8 mouse cellular contexts compared by ENCODE assay signal in the genomic region with DNA sequence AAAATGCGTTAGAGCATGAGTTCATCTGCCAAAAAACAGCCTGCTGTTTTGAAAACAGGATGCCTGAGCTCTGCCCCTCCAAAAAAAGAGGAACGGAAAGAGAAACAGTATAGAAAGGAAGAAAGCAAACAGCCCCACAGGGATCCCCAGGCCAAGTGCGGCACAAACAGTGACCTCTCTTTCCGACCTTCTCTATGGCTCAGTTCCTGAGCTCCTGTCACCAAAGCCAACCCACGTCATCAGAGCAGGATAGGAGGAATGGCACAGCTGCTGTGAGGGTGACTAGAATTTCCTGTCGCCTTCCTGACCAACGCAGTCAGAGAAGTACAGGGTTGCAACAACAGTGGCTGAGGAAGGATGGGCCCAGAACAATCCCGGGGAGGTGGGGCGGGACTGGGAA.
DNase-seq lines count a peak whose midpoint lies in the region; ATAC-seq and TF ChIP-seq lines count a peak whose summit lies in the region.

No protein-coding gene starts in this region.

- peaks cover 21% of the 10 kb centered on the region for H3K4me1 ChIP-seq in heart, embryonic 16.5 days (ENCODE audit: control insufficient read depth, insufficient read depth, low read length)
- H3K4me1 ChIP-seq in liver, embryonic 16.5 days (ENCODE audit: control insufficient read depth, low read depth, low read length): peaks cover 13% of the 10 kb centered on the region
- H3K4me1 ChIP-seq in spleen, adult 2 months (ENCODE audit: control insufficient read depth, insufficient read depth, insufficient read length): peaks cover 24% of the 10 kb centered on the region
- H3K4me1 ChIP-seq in neural tube, embryonic 15.5 days: peaks cover 16% of the 10 kb centered on the region

- 0 out of 2 replicates have a peak overlapping the region, but pooled peaks have one; percentile 8 for H3K4me3 ChIP-seq in heart, embryonic 16.5 days (ENCODE audit: low read length)
- H3K4me3 ChIP-seq in liver, embryonic 16.5 days (ENCODE audit: low read depth, low read length): peak overlapping the region; percentile 10; the same call in 1 of the 2 replicates
- H3K4me3 ChIP-seq in spleen, adult 2 months (ENCODE audit: extremely low read depth, insufficient read depth, insufficient read length): peak overlapping the region; percentile 39
- H3K4me3 ChIP-seq in neural tube, embryonic 15.5 days (replicated peaks): no peak overlapping the region

- TF ChIP-seq CTCF in spleen, adult 2 months (IDR thresholded peaks at IDR 0.05; ENCODE audit: extremely low read depth, insufficient read depth, insufficient read length, insufficient replicate concordance): no peak

- peak overlapping the region; percentile 63 for H3K27ac ChIP-seq in heart, embryonic 16.5 days (ENCODE audit: low read length)
- H3K27ac ChIP-seq in liver, embryonic 16.5 days (ENCODE audit: low read length): peak overlapping the region; percentile 35; the same call in 1 of the 2 replicates
- H3K27ac ChIP-seq in spleen, adult 2 months (ENCODE audit: insufficient read depth, low read length): peak overlapping the region; percentile 99
- H3K27ac ChIP-seq in neural tube, embryonic 15.5 days (replicated peaks): no peak overlapping the region

- TF ChIP-seq POLR2A in spleen, adult 2 months (IDR thresholded peaks at IDR 0.05; ENCODE audit: low read depth, low read length): no peak

- ATAC-seq in activated CD4-positive, CD25-positive, alpha-beta regulatory T cell, adult 4 months: peak; percentile 33
- ATAC-seq in heart, embryonic 16.5 days (replicated peaks; ENCODE audit: extremely low read depth, insufficient read depth, low FRiP score): peak; percentile 25; the same call in 1 of the 2 replicates
- peak; percentile 9 for ATAC-seq in liver, embryonic 16.5 days (ENCODE audit: low read depth)
- no peak for ATAC-seq in neural tube, embryonic 15.5 days (ENCODE audit: low FRiP score)

- peak; percentile 38 for DNase-seq in 3T3-L1 (ENCODE audit: low read depth, low spot score)
- peak; percentile 59 to 69 for DNase-seq in spleen, adult 2 months (ENCODE audit: low read depth in 1 of 2, low spot score in 2 of 2)
- no peak for DNase-seq in yolk sac, embryonic 10.5 days (ENCODE audit: low spot score)
- DNase-seq in right cerebral cortex, postnatal 14 days: no peak

- H3K4me2 ChIP-seq in heart, embryonic 16.5 days (ENCODE audit: low read depth, low read length): peak overlapping the region; percentile 52
- H3K4me2 ChIP-seq in liver, embryonic 16.5 days (ENCODE audit: low read depth, low read length): no peak overlapping the region; the same call in 1 of the 2 replicates
- no peak overlapping the region for H3K4me2 ChIP-seq in neural tube, embryonic 15.5 days

- no peaks in the 10 kb centered on the region for H3K36me3 ChIP-seq in heart, embryonic 16.5 days (ENCODE audit: control insufficient read depth, insufficient read depth)
- no peaks in the 10 kb centered on the region for H3K36me3 ChIP-seq in liver, embryonic 16.5 days (ENCODE audit: control insufficient read depth, insufficient read depth)
- peaks cover 9% of the 10 kb centered on the region for H3K36me3 ChIP-seq in spleen, adult 2 months (ENCODE audit: control insufficient read depth, insufficient read depth, low read length)
- H3K36me3 ChIP-seq in neural tube, embryonic 15.5 days: no peaks in the 10 kb centered on the region

- 38% methylated on average over 9 of the region's 9 CpGs for WGBS in heart, embryonic 16.5 days
- WGBS in liver, embryonic 16.5 days (ENCODE audit: insufficient replicate concordance): 28% methylated on average over 9 of the region's 9 CpGs
- 5% methylated on average over 9 of the region's 9 CpGs for WGBS in spleen, adult 2 months
- 55% methylated on average over 9 of the region's 9 CpGs for WGBS in neural tube, embryonic 15.5 days

- H3K27me3 ChIP-seq in heart, embryonic 16.5 days (ENCODE audit: control insufficient read depth, insufficient read depth, low read length): no peaks in the 10 kb centered on the region
- H3K27me3 ChIP-seq in liver, embryonic 16.5 days (ENCODE audit: control insufficient read depth, insufficient read depth, low read depth, low read length): no peaks in the 10 kb centered on the region
- no peaks in the 10 kb centered on the region for H3K27me3 ChIP-seq in spleen, adult 2 months (ENCODE audit: control insufficient read depth, insufficient read depth, low read length)
- H3K27me3 ChIP-seq in neural tube, embryonic 15.5 days (replicated peaks): 0 out of 2 replicates have a peak, but pooled peaks cover 4% of the 10 kb centered on the region

- H3K9me3 ChIP-seq in heart, embryonic 16.5 days (replicated peaks; ENCODE audit: control insufficient read depth, low read length): no peaks in the 10 kb centered on the region
- no peaks in the 10 kb centered on the region for H3K9me3 ChIP-seq in liver, embryonic 16.5 days (replicated peaks; ENCODE audit: control insufficient read depth, low read length)
- H3K9me3 ChIP-seq in neural tube, embryonic 15.5 days (replicated peaks): no peaks in the 10 kb centered on the region

- H3K9ac ChIP-seq in heart, embryonic 16.5 days (ENCODE audit: low read length): peak overlapping the region; percentile 45
- H3K9ac ChIP-seq in liver, embryonic 16.5 days (ENCODE audit: low read depth, low read length): no peak overlapping the region
- no peak overlapping the region for H3K9ac ChIP-seq in neural tube, embryonic 15.5 days (replicated peaks)

Comparison
In these comparisons a context has a peak if more than half of its experiments do, and no peak if none do; other contexts are left out.
1. DNase-seq: peak in 3T3-L1 (single experiment) and spleen, adult 2 months (2 of 2); none in yolk sac, embryonic 10.5 days (single experiment) and right cerebral cortex, postnatal 14 days (single experiment).